Comparison of ENCODE assay signal across 8 mouse cellular contexts in genomic region chr19:47537879-47538278, GRCm38 (mm10). TPM values are rescaled to one million over a fixed set of nuclear protein-coding genes. Genes with fewer than 3 reads are reported as not detected.
DNase-seq lines count a peak whose midpoint lies in the region; ATAC-seq lines count a peak whose summit lies in the region.

No protein-coding gene starts in this region.

- no peaks in the 10 kb centered on the region for H3K9me3 ChIP-seq in limb, embryonic 12.5 days
- H3K9me3 ChIP-seq in midbrain, embryonic 16.5 days (replicated peaks; ENCODE audit: control insufficient read depth, low read length, poor library complexity, severe bottlenecking) = no peaks in the 10 kb centered on the region

- peaks cover 33% of the 10 kb centered on the region for H3K4me1 ChIP-seq in limb, embryonic 12.5 days (replicated peaks)
- peaks cover 10% of the 10 kb centered on the region for H3K4me1 ChIP-seq in midbrain, embryonic 16.5 days (ENCODE audit: control insufficient read depth, insufficient read depth, low read length)

- H3K4me2 ChIP-seq in limb, embryonic 12.5 days = peak overlapping the region; percentile 71
- peak overlapping the region; percentile 54 for H3K4me2 ChIP-seq in midbrain, embryonic 16.5 days (ENCODE audit: low read length)

- H3K36me3 ChIP-seq in limb, embryonic 12.5 days = peaks cover 13% of the 10 kb centered on the region
- H3K36me3 ChIP-seq in midbrain, embryonic 16.5 days (ENCODE audit: control insufficient read depth, insufficient read depth, low read length) = no peaks in the 10 kb centered on the region

- H3K9ac ChIP-seq in limb, embryonic 12.5 days (replicated peaks) = 0 out of 2 replicates have a peak overlapping the region, but pooled peaks have one; percentile 37
- no peak overlapping the region; the same call in 1 of the 2 replicates for H3K9ac ChIP-seq in midbrain, embryonic 16.5 days (ENCODE audit: low read depth, low read length)

- WGBS in limb, embryonic 12.5 days = 64% methylated on average over 6 of the region's 6 CpGs
- 89% methylated on average over 6 of the region's 6 CpGs for WGBS in midbrain, embryonic 16.5 days

- ATAC-seq in limb, embryonic 12.5 days (ENCODE audit: insufficient number of reproducible peaks, insufficient read depth, low FRiP score, low TSS enrichment, low read depth) = no peak
- no peak for ATAC-seq in midbrain, embryonic 16.5 days

- H3K27ac ChIP-seq in limb, embryonic 12.5 days = no peak overlapping the region; the same call in 1 of the 2 replicates
- no peak overlapping the region; the same call in 1 of the 2 replicates for H3K27ac ChIP-seq in midbrain, embryonic 16.5 days (ENCODE audit: low read length)

- DNase-seq in testis, postnatal 10 days (ENCODE audit: low spot score) = peak; percentile 48
- DNase-seq in testis, postnatal 14 days (ENCODE audit: low spot score) = no peak
- peak; percentile 57 to 61 for DNase-seq in heart, adult 9 months (ENCODE audit: low spot score in 2 of 2)
- no peak for DNase-seq in thymus, postnatal 25 days
- no peak for DNase-seq in Muller cell, postnatal 12 days (ENCODE audit: inconsistent ontology term)
- DNase-seq in layer of hippocampus, adult 9-11 months = no peak

- peak overlapping the region; percentile 48; the same call in 1 of the 2 replicates for H3K4me3 ChIP-seq in limb, embryonic 12.5 days (replicated peaks)
- H3K4me3 ChIP-seq in midbrain, embryonic 16.5 days (ENCODE audit: low read depth, low read length) = no peak overlapping the region

- peaks cover 20% of the 10 kb centered on the region for H3K27me3 ChIP-seq in limb, embryonic 12.5 days
- H3K27me3 ChIP-seq in midbrain, embryonic 16.5 days (ENCODE audit: control insufficient read depth, insufficient read depth, low read depth, low read length) = no peaks in the 10 kb centered on the region

RNA-seq across cellular contexts. Expression of gene Stn1, which starts 0.6 kb away (rescaled TPM):
- 55.1 and 55.3 TPM in 2 replicates for polyA plus RNA-seq in limb, embryonic 12.5 days (2016; fragmentation: Nextera tagmentation; extraction: Ambion mirVana)
- polyA plus RNA-seq in midbrain, embryonic 16.5 days (2015; fragmentation: Nextera tagmentation; extraction: Ambion mirVana) = 23.4 and 24.0 TPM in 2 replicates

RNA-seq across cellular contexts. Expression of gene Slk, which starts 41.6 kb away (rescaled TPM):
- polyA plus RNA-seq in limb, embryonic 12.5 days (2016; fragmentation: Nextera tagmentation; extraction: Ambion mirVana) = 10.1 and 11.8 TPM in 2 replicates
- 4.7 and 5.8 TPM in 2 replicates for polyA plus RNA-seq in midbrain, embryonic 16.5 days (2015; fragmentation: Nextera tagmentation; extraction: Ambion mirVana)

Comparison
In these comparisons a context has a peak if more than half of its experiments do, and no peak if none do; other contexts are left out.
1. DNase-seq: peak in testis, postnatal 10 days (single experiment) and heart, adult 9 months (2 of 2); none in testis, postnatal 14 days (single experiment), thymus, postnatal 25 days (single experiment), Muller cell, postnatal 12 days (single experiment) and layer of hippocampus, adult 9-11 months (single experiment).